Mouse (Mus musculus) heart, postnatal 0 days (tissue): Measurements from ENCODE around the gene Atp9a.
A peak's percentile ranks its signal among the peaks of the same experiment; 100 is the strongest.

ENCODE experiments used
- CTCF ChIP-seq: IDR thresholded peaks from 2 replicates; pipeline ENCODE4 v1.5.1; 2016; ENCODE audit warnings: antibody characterized with exemption, control low read depth, low read depth
- EP300 ChIP-seq: IDR thresholded peaks from 2 replicates; pipeline ENCODE4 v1.6.1; 2016; ENCODE audit warnings: antibody characterized with exemption, low read depth

DNA sequence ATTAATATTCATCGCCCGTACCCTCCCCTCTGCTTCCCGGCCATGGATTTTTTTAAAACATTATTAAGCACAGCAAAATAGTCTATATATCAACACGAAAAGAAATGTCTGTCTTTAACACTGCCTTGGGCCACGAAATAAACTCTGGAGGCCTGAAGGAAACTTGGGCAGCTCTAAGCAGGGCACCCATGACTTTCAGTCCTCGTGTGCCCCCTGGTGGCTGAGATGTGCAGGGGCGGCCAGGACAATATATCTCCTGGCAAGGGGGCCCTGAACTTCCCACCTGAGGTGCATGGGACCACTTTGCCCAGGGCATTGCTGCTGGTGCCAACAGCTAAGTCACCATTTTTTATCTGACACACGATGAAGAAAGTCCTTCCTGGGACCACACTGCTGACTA lies 113.4 kb downstream of the Atp9a start:
- TF ChIP-seq CTCF (peak; percentile 97), EP300 (no peak)
